Mouse (Mus musculus): ENCODE measurements around the gene Tom1. TPM values are rescaled to one million over a fixed set of nuclear protein-coding genes. Genes with fewer than 3 reads are reported as not detected.
A peak's percentile ranks its signal among the peaks of the same experiment; 100 is the strongest.

The Tom1 gene
- polyA plus RNA-seq, 1 experiment from 2014 or later: 178 TPM

DNA sequence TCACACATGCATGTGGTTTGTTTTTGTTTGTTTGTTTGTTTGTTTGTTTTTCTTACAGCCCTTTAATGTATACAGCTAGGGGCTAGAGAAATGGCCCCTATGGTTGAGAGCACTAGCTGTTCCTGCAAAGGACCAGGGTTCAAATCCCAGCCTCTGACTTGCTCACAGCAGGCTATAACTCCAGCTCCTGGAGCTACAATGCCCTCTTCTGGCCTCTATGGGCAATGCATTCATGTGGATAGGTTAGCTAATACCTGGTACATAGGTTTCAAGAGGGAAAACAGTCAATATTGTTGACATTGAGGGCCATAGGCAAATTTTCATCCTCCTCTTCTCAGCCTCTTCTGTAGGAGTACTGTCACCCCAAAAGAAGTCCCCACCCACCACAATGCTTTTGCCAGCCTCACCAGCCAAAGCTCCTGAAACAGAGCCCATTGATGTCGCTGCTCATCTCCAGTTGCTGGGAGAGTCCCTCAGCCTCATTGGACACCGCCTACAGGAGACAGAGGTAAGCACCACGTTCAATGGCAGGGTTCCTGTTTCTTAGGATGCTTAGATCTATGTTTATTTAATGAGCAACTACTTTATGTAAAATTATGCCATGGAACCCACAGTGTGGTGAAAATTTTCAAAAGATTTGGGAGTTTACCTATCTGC, 9.7 kb upstream of the Tom1 start:
- Histone ChIP-seq H3K36me3 (ENCODE audit: inconsistent target) (peaks cover 26% of the 10 kb centered on the region; the same call in 1 of the 2 replicates), H3K79me2 (ENCODE audit: inconsistent target) (no peaks in the 10 kb centered on the region), H3K27ac (no peak overlapping the region), H3K4me3 (ENCODE audit: inconsistent target) (no peak overlapping the region)
- WGBS (ENCODE audit: missing documents): 97% methylated on average over 3 of the region's 3 CpGs

DNA sequence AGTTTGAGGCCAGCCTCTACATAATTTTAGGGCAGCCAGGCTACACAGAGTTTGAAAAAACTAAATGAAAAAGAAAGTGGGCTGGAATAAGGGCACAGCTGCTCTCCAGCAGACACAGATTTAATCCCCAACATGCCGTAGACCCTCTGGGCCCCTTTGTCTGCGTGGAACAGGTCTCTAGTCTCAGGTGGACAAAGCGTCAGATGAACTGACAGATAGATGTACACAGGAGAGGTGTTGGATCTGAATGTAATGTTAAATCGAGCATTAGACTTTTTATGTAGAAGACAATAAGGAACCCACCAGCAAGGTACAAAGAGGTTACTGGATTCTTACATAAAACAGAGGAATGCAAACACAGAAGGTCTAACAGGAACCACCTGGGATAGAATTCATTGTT, 7.7 kb upstream of the Tom1 start:
- no peaks in the 10 kb centered on the region for H3K79me2 ChIP-seq (ENCODE audit: inconsistent target)
- H3K4me3 ChIP-seq (ENCODE audit: inconsistent target): no peak overlapping the region
- WGBS (ENCODE audit: missing documents): 97% methylated on average over 4 of the region's 4 CpGs
- H3K27ac ChIP-seq: no peak overlapping the region
- peaks cover 37% of the 10 kb centered on the region for H3K36me3 ChIP-seq (ENCODE audit: inconsistent target)

DNA sequence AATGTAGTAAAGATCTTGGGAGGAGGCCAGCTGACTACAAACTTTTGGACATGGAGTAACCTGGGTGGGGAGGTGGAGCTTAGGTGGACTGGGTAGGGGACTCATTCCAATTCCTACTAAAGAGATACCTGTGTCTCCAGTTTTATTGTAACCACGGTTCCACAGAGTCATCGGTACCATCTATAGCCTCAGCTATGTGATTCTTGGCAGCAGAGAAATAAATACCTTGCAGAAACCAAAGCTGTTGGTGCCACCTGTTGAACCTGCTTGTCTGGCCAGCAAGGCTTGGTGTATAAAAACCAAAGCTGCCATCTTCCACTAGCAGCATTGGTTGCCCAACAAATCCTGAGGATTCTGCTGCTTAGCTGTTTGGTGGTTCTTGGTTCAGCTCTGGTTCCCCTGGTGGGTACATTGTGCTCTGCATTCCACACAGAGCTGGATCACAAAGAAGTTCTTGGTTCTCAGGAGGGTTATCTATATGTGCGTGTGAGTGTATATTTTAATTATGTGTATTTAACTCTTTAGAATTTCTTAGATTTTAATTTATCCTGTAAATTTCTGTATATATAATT, 3.0 kb upstream of the Tom1 start:
- Histone ChIP-seq H3K27ac (no peak overlapping the region), H3K79me2 (ENCODE audit: inconsistent target) (peaks cover 15% of the 10 kb centered on the region), H3K4me3 (ENCODE audit: inconsistent target) (no peak overlapping the region), H3K36me3 (ENCODE audit: inconsistent target) (peaks cover 14% of the 10 kb centered on the region; the same call in 1 of the 2 replicates)
- 98% methylated on average over 3 of the region's 3 CpGs for WGBS (ENCODE audit: missing documents)

DNA sequence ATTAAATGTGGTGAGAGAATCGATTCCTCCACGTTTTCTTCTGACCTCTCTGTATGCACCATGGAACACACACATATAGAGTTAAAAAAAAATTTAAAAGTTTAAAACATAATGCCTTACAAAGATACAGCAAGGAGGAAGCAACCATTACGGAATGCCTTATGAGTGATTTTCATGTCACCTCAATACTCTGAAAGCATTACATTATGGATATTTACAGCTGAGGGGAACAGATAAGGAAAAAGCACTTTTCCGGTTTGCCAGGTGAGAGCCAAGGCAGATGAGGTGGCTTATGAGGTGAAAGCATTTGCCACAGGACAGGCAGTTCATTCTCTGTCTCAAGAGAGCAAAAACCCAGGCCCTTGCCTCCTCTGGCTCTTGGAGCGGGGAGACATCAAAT, 544 bp upstream of the Tom1 start:
- H3K27ac ChIP-seq: no peak overlapping the region
- H3K36me3 ChIP-seq (ENCODE audit: inconsistent target): peaks cover 11% of the 10 kb centered on the region; the same call in 1 of the 2 replicates
- peaks cover 40% of the 10 kb centered on the region for H3K79me2 ChIP-seq (ENCODE audit: inconsistent target)
- WGBS (ENCODE audit: missing documents): 79% methylated on average over 5 of the region's 5 CpGs
- H3K4me3 ChIP-seq (ENCODE audit: inconsistent target): no peak overlapping the region

DNA sequence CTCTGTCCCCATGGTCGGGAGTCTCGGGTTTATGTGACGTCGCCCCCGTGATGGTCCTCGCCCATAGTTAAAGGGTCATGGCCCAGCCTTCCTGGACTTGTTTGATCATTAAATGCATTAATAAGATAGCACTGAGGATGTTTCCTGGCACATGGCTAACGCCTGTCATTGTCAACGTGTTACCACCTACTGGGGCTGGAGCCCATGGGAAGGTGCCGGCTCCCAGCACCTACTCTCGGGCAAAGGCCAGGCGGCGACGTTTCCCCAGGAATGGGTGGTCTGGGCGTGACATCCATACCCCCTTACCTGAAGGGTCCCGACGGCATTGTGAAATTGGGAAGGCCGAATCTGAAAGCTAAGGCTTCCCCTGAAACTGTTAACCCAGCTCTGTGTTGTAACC, 780 bp downstream of the Tom1 start:
- peaks cover 53% of the 10 kb centered on the region for H3K79me2 ChIP-seq (ENCODE audit: inconsistent target)
- WGBS (ENCODE audit: missing documents): 0% methylated on average over 17 of the region's 17 CpGs
- H3K27ac ChIP-seq: peak overlapping the region; percentile 65
- H3K4me3 ChIP-seq (ENCODE audit: inconsistent target): peak overlapping the region; percentile 80
- peaks cover 7% of the 10 kb centered on the region; the same call in 1 of the 2 replicates for H3K36me3 ChIP-seq (ENCODE audit: inconsistent target)

DNA sequence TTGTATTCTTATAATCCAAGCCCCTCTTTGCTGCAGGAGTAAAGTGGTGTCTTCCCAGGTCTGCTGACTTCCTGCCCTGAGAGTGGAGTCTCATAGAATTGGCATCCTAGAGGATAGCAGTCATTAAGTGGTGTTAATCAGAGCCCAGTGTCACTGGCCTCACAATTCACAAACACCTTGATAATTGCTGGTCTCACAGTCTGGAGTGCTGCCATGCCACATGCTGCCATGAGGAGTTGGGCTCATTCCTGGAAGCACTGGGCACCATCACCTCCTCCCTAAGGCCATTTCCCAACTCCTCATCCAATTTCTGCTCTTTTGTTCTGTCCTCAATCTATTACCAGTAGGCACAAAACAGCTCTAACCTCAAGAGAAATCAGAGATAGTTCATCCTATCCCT, 2.1 kb downstream of the Tom1 start:
- H3K79me2 ChIP-seq (ENCODE audit: inconsistent target): peaks cover 66% of the 10 kb centered on the region
- no peak overlapping the region for H3K4me3 ChIP-seq (ENCODE audit: inconsistent target)
- no peak overlapping the region for H3K27ac ChIP-seq
- H3K36me3 ChIP-seq (ENCODE audit: inconsistent target): no peaks in the 10 kb centered on the region

DNA sequence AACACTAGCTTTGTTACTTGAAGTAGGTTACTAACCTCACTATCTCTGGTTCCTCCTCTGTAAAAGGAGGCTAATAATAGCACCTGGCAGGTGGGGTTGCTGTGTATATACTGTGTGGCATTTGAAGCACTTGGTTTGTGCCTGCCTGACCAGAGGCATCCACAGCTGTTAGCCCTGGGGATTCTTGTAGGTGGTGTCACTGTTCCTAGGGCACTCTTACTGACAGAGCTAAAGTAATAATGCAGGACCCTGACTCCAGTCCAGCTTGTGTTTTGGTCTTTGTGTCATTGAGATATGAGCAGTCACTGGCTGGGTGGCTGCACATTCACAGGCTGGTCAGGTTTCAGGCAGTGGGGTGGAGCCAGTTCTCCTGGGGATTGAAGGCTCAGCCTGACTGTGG, 5.0 kb downstream of the Tom1 start:
- Histone ChIP-seq H3K27ac (no peak overlapping the region), H3K4me3 (ENCODE audit: inconsistent target) (no peak overlapping the region), H3K79me2 (ENCODE audit: inconsistent target) (peaks cover 95% of the 10 kb centered on the region), H3K36me3 (ENCODE audit: inconsistent target) (no peaks in the 10 kb centered on the region)

DNA sequence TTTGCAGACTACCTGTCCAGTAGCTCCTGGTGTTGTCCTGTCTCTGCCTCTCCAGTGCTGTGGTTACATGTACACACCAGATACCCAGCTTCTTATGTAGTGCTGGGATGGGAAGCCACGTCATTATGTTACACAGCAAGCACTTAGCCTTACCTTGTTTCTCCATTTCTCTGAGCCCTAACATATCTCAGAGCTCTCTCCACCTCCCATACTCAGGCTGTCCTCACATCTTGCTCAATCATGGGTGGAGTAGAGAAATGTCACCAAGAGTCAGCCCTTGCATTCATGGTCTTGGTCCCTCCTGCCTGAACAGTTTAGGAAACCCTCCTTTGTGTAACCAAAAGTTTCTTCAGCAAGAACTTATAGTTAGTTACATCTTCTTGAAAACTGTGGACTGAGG, 6.2 kb downstream of the Tom1 start:
- Histone ChIP-seq H3K4me3 (ENCODE audit: inconsistent target) (no peak overlapping the region), H3K79me2 (ENCODE audit: inconsistent target) (peaks cover 100% of the 10 kb centered on the region), H3K36me3 (ENCODE audit: inconsistent target) (no peaks in the 10 kb centered on the region), H3K27ac (no peak overlapping the region)
- 44% methylated on average over 1 of the region's 1 CpGs for WGBS (ENCODE audit: missing documents)

DNA sequence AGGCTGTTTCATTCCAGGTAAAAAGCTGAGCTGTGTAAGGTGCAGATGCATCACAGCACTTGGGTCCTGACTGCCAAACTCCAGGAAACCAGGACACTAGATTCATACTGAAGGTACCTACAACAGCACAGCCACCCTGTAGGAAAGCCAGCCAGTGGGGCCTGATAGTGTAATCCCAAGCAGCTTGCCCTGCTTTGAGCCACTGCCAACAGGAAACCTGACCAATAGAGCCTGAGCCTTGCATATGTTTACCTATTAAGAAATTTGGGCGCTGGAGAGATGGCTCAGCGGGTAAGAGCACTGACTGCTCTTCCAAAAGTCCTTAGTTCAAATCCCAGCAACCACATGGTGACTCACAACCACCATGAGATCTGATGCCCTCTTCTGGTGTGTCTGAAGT, 8.7 kb downstream of the Tom1 start:
- peak overlapping the region; percentile 72; the same call in 1 of the 2 replicates for H3K27ac ChIP-seq
- H3K36me3 ChIP-seq (ENCODE audit: inconsistent target): no peaks in the 10 kb centered on the region
- WGBS (ENCODE audit: missing documents): 64% methylated on average over 2 of the region's 2 CpGs
- H3K4me3 ChIP-seq (ENCODE audit: inconsistent target): no peak overlapping the region
- peaks cover 100% of the 10 kb centered on the region for H3K79me2 ChIP-seq (ENCODE audit: inconsistent target)

DNA sequence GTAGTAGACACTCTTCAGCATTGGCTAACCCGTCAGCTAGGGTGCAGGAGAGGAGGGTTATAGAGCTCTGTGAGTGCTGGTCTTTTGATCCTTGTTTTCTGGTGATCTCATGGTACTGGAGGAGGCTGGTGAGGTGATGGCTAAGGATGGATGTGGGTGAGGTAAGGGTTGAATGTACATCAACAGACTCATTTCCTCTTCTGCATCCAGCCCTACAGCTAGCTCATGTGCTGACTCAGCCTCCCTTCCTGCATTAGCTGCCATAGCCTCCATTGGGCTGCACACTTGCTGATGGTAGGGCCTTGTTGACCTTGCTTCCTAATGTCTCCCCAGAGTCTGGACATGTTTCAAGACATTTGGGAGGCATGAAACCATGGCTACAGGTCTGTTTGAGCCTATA, 9.5 kb downstream of the Tom1 start:
- peaks cover 100% of the 10 kb centered on the region for H3K79me2 ChIP-seq (ENCODE audit: inconsistent target)
- H3K36me3 ChIP-seq (ENCODE audit: inconsistent target): no peaks in the 10 kb centered on the region
- WGBS (ENCODE audit: missing documents): 91% methylated on average over 1 of the region's 1 CpGs
- peak overlapping the region; percentile 72 for H3K27ac ChIP-seq
- no peak overlapping the region for H3K4me3 ChIP-seq (ENCODE audit: inconsistent target)

DNA sequence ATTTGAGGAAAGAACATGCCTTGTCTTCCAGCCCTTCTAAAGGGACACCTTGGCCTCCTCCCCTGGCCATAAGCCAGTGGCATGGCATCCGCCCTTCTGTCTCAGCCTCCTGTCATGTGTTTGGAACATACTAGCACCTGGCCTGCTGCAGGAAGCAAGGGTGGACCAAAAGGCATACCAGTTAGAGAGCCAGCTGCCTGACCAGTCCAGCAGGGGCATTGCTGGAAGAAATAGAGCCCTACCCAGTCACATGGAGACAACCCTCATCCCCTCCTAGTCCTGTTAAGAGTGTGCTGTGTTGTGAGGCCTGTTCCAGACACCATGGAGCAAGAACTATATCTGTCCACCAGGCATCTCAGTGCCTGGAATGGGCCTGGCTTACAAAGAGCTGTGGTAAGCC, 12.8 kb downstream of the Tom1 start:
- 100% methylated on average over 1 of the region's 1 CpGs for WGBS (ENCODE audit: missing documents)
- peaks cover 6% of the 10 kb centered on the region; the same call in 1 of the 2 replicates for H3K36me3 ChIP-seq (ENCODE audit: inconsistent target)
- no peak overlapping the region for H3K4me3 ChIP-seq (ENCODE audit: inconsistent target)
- H3K79me2 ChIP-seq (ENCODE audit: inconsistent target): peaks cover 94% of the 10 kb centered on the region
- H3K27ac ChIP-seq: no peak overlapping the region

DNA sequence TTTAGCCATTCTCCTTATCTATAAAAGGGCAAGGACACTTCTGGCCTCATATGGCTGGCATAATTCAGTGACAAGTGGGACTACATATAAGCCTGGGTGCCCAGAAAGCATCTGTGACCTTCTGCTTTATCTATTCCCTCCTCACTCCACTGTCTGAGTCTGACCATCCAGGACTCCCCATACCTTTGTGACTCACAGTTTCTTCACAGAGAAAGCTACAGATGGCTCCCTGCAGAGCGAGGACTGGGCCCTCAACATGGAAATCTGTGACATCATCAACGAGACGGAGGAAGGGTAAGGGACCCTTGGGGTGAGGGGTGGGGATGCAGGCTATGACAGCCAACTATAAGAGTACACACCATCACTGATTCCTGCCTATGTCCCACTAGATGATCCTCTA, 14.3 kb downstream of the Tom1 start:
- H3K27ac ChIP-seq: no peak overlapping the region
- peaks cover 12% of the 10 kb centered on the region; the same call in 1 of the 2 replicates for H3K36me3 ChIP-seq (ENCODE audit: inconsistent target)
- peaks cover 79% of the 10 kb centered on the region for H3K79me2 ChIP-seq (ENCODE audit: inconsistent target)
- 92% methylated on average over 3 of the region's 3 CpGs for WGBS (ENCODE audit: missing documents)
- no peak overlapping the region for H3K4me3 ChIP-seq (ENCODE audit: inconsistent target)

DNA sequence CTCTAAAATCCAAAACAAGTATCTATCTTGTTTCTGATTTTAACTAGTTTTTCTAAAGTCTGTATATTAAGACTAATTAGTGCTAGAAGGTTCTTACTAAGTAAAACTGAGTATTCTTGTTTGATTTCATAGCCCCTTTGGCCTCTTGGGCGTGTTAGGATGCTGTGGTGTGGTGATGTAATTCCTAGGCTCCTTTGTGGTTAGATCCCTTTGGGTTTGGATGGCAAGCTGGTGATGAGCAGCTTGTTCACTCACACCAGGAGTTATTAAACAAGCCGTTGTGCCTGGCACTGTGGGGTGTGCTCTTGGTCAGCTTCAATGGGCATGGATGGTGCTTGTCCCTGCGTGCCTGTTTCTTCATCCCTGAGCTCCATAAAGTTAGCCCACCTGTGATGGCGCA, 19.8 kb downstream of the Tom1 start:
- WGBS (ENCODE audit: missing documents): 62% methylated on average over 4 of the region's 4 CpGs
- peaks cover 39% of the 10 kb centered on the region for H3K36me3 ChIP-seq (ENCODE audit: inconsistent target)
- H3K27ac ChIP-seq: no peak overlapping the region
- no peak overlapping the region for H3K4me3 ChIP-seq (ENCODE audit: inconsistent target)
- peaks cover 23% of the 10 kb centered on the region; the same call in 1 of the 2 replicates for H3K79me2 ChIP-seq (ENCODE audit: inconsistent target)

DNA sequence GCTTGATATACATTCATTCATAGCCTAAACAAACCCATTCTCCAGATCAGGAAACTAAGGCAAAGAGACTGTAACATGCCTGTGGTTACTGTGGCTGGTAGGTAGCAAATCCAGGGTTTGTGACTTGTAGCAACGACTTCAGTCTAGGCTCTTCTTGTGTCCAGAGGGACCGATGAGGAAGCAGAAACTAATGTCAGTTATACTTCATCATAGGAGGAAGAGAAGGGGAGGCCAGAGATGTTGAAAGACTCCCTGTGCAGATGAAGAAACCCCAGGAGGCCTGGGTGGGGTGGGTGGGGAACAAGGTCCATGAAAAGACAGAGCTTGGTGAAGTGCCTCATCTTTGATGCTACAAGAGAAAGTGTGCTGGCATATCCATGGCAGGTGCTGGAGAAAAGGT, 22.2 kb downstream of the Tom1 start:
- Histone ChIP-seq H3K27ac (no peak overlapping the region), H3K36me3 (ENCODE audit: inconsistent target) (peaks cover 54% of the 10 kb centered on the region), H3K79me2 (ENCODE audit: inconsistent target) (peaks cover under 1% of the 10 kb centered on the region; the same call in 1 of the 2 replicates), H3K4me3 (ENCODE audit: inconsistent target) (no peak overlapping the region)
- 9% methylated on average over 2 of the region's 2 CpGs for WGBS (ENCODE audit: missing documents)

DNA sequence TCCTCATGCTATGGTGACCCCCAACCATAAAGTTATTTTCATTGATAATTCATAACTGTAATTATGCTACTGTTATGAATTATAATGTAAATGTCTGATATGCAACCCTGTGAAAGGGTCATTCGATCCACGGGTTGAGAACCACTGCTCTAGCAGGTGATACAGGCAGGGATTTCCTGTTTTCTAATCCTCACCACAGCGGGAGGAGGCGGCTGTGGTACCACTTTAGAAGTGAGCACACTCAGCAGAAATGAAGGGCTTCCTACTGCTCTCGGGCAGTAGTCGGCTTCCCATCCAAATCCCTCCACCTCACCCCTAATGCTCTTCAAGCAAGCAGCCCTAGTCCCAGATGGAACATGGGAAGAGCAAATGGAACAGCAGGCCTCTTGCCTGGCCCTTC, 26.5 kb downstream of the Tom1 start:
- Histone ChIP-seq H3K4me3 (ENCODE audit: inconsistent target) (no peak overlapping the region), H3K27ac (no peak overlapping the region), H3K36me3 (ENCODE audit: inconsistent target) (peaks cover 52% of the 10 kb centered on the region), H3K79me2 (ENCODE audit: inconsistent target) (no peaks in the 10 kb centered on the region)
- WGBS (ENCODE audit: missing documents): 41% methylated on average over 6 of the region's 6 CpGs

DNA sequence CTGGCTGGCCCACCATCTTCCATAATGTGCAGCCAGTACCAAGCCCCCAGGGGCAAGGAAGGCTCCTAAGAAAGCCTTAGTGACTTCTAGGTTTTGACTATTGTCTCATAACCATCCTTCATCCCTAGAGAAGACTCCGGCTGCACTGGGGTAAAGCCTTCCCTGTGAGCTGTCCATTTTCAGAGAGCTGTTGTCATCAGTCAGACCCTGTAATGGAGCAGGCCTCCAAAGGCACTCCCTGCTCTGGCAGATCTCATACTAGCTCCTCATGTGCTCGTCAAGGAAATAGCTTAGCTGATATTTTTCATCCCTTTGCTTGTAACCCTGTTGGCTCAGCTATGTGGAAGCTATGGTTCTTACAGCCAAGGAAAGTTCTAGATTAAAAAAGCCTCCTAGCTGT, 27.3 kb downstream of the Tom1 start:
- Histone ChIP-seq H3K36me3 (ENCODE audit: inconsistent target) (peaks cover 60% of the 10 kb centered on the region), H3K27ac (no peak overlapping the region), H3K4me3 (ENCODE audit: inconsistent target) (no peak overlapping the region), H3K79me2 (ENCODE audit: inconsistent target) (no peaks in the 10 kb centered on the region)
- WGBS (ENCODE audit: missing documents): 96% methylated on average over 2 of the region's 2 CpGs
